Mouse (Mus musculus) retina, postnatal 7 days (tissue): Measurements from ENCODE around the gene Unc79.

Experiments
- DNase-seq: peaks from one replicate; pipeline ENCODE4 v3.0.0-alpha.2; 2012; ENCODE audit warnings: low read depth, low spot score

The Unc79 gene

GRCm38 (mm10) chr12:103040136-103040535 lies 91.5 kb downstream of the Unc79 start:
- no peak for DNase-seq

- DNase-seq, result no peak
Observed at GRCm38 (mm10) chr12:103041401-103041800, 92.7 kb downstream of the Unc79 start.

- DNase-seq, result no peak
Observed at GRCm38 (mm10) chr12:103042711-103043110, 94.1 kb downstream of the Unc79 start.

- DNase-seq, result no peak
Observed at GRCm38 (mm10) chr12:103044422-103044821, 95.8 kb downstream of the Unc79 start.

- DNase-seq, result no peak
Observed at GRCm38 (mm10) chr12:103049865-103050264, 101.2 kb downstream of the Unc79 start.

- no peak for DNase-seq
Observed at GRCm38 (mm10) chr12:103059321-103060053, 110.8 kb downstream of the Unc79 start.

GRCm38 (mm10) chr12:103060791-103061190 lies 112.1 kb downstream of the Unc79 start:
- no peak for DNase-seq

- no peak for DNase-seq
Observed at GRCm38 (mm10) chr12:103062133-103062532, 113.5 kb downstream of the Unc79 start.

GRCm38 (mm10) chr12:103064944-103065343 lies 116.3 kb downstream of the Unc79 start:
- peak; percentile 37 for DNase-seq

- no peak for DNase-seq
Observed at GRCm38 (mm10) chr12:103068161-103068560, 119.5 kb downstream of the Unc79 start.

- no peak for DNase-seq
Observed at GRCm38 (mm10) chr12:103069565-103069964, 120.9 kb downstream of the Unc79 start.

GRCm38 (mm10) chr12:103073953-103074352 lies 125.3 kb downstream of the Unc79 start:
- DNase-seq, result no peak

- no peak for DNase-seq
Observed at GRCm38 (mm10) chr12:103078751-103079150, 130.1 kb downstream of the Unc79 start.

GRCm38 (mm10) chr12:103080055-103080454 lies 131.4 kb downstream of the Unc79 start:
- no peak for DNase-seq

GRCm38 (mm10) chr12:103091831-103092230 lies 143.2 kb downstream of the Unc79 start:
- no peak for DNase-seq

GRCm38 (mm10) chr12:103095160-103095559 lies 146.5 kb downstream of the Unc79 start:
- DNase-seq, result no peak

- DNase-seq, result peak; percentile 8
Observed at GRCm38 (mm10) chr12:103099185-103099584, 150.5 kb downstream of the Unc79 start.

- DNase-seq, result no peak
Observed at GRCm38 (mm10) chr12:103100088-103100487, 151.4 kb downstream of the Unc79 start.

- no peak for DNase-seq
Observed at GRCm38 (mm10) chr12:103103041-103103440, 154.4 kb downstream of the Unc79 start.

GRCm38 (mm10) chr12:103103601-103104000 lies 154.9 kb downstream of the Unc79 start:
- DNase-seq, result no peak

- no peak for DNase-seq
Observed at GRCm38 (mm10) chr12:103109301-103109700, 160.6 kb downstream of the Unc79 start.

- DNase-seq, result no peak
Observed at GRCm38 (mm10) chr12:103116639-103117038, 168.0 kb downstream of the Unc79 start.

GRCm38 (mm10) chr12:103117517-103118193 lies 169.0 kb downstream of the Unc79 start:
- DNase-seq, result no peak
